Mouse (Mus musculus) ES-E14 (cell line): ENCODE measurements around the gene Sncb. TPM values are rescaled to one million over a fixed set of nuclear protein-coding genes. Genes with fewer than 3 reads are reported as not detected.

Experiments used
- DNase-seq: peaks from one replicate; pipeline ENCODE4 v3.0.0-alpha.2; 2013; ENCODE audit warnings: low read depth, low spot score
- H3K27ac ChIP-seq: 2 replicates; pipeline ENCODE4 v1.5.1; 2012; ENCODE audit warnings: low read depth, mild to moderate bottlenecking, low read length, moderate library complexity, mixed read lengths; ENCODE audit not compliant: poor library complexity, insufficient read depth, severe bottlenecking
- H3K36me3 ChIP-seq: 2 replicates; pipeline ENCODE4 v1.6.1; 2012; ENCODE audit warnings: mild to moderate bottlenecking, low read length, moderate library complexity, mixed read lengths; ENCODE audit not compliant: control insufficient read depth, poor library complexity, insufficient read depth, severe bottlenecking
- H3K4me1 ChIP-seq, 2 experiments: fragments of 150-350 bp in 1 of 2; sonication (generic) in 1 of 2; 2 replicates each; pipeline ENCODE4 v1.6.1; 2012; ENCODE audit warnings: low read length in 2 of 2, mild to moderate bottlenecking in 1 of 2, mixed read lengths in 1 of 2; ENCODE audit not compliant: control insufficient read depth in 2 of 2, insufficient read depth in 2 of 2, poor library complexity in 1 of 2
- H3K4me3 ChIP-seq, 2 experiments: fragments of 150-350 bp in 1 of 2; sonication (generic) in 1 of 2; 2 replicates each; pipeline ENCODE4 v1.5.1; 2012; ENCODE audit warnings: low read length in 2 of 2, low read depth in 1 of 2, mild to moderate bottlenecking in 1 of 2, mixed read lengths in 1 of 2; ENCODE audit not compliant: insufficient read depth in 1 of 2, poor library complexity in 1 of 2, severe bottlenecking in 1 of 2
- H3K9ac ChIP-seq: 2 replicates; pipeline ENCODE4 v1.6.1; 2012; ENCODE audit warnings: low read depth, mild to moderate bottlenecking, low read length, mixed read lengths; ENCODE audit not compliant: poor library complexity, insufficient read depth, severe bottlenecking
- H3K9me3 ChIP-seq: fragments of 150-350 bp; sonication (generic); 2 replicates; pipeline ENCODE4 v1.6.1; 2012; ENCODE audit warnings: low read depth, mild to moderate bottlenecking, low read length; ENCODE audit not compliant: control insufficient read depth, insufficient read depth
- CHD2 ChIP-seq: IDR thresholded peaks from 2 replicates; pipeline ENCODE4 v1.6.1; 2014; ENCODE audit warnings: mild to moderate bottlenecking, low read depth, low read length, inconsistent platforms
- HCFC1 ChIP-seq: IDR thresholded peaks from 2 replicates; pipeline ENCODE4 v1.6.1; 2012; ENCODE audit warnings: low read length, inconsistent platforms, borderline replicate concordance; ENCODE audit not compliant: insufficient read depth
- MAFK ChIP-seq: IDR thresholded peaks from 2 replicates; pipeline ENCODE4 v1.6.1; 2014; ENCODE audit warnings: mild to moderate bottlenecking, low read depth, low read length, inconsistent platforms; ENCODE audit not compliant: insufficient read depth
- ZC3H11A ChIP-seq: IDR thresholded peaks from 2 replicates; pipeline ENCODE4 v1.6.1; 2012; ENCODE audit warnings: low read depth, mild to moderate bottlenecking, inconsistent platforms, low read length, borderline replicate concordance
- ZNF384 ChIP-seq: IDR thresholded peaks from 2 replicates; pipeline ENCODE4 v1.6.1; 2012; ENCODE audit warnings: low read depth, low read length, inconsistent platforms
- in situ Hi-C, 2 experiments: fragments of 600-800 bp; cut with MboI; formaldehyde crosslinking; loops; one replicate each; pipeline ENCODE4 v1.15.1; 2025; ENCODE audit warnings: low sequenced_read_pairs in 2 of 2, inconsistent platforms in 1 of 2; ENCODE audit not compliant: unreplicated experiment in 2 of 2
- total RNA-seq: library from RNA; depleted of rRNA; stranded (reverse); fragments of 300-350 nt; gene quantifications from 2 replicates; pipeline ENCODE4 v1.2.3, GENCODE M21; 2012

The Sncb gene
- total RNA-seq, 1 experiment: not detected

GRCm38 (mm10) chr13:54806434-54806976 lies 40.1 kb upstream of the Sncb start:
- DNase-seq: no peak
- no peak overlapping the region for H3K27ac ChIP-seq
- in situ Hi-C loops: loop anchor here (5.0 to 10.0 kb wide), 3 partner anchors 78 to 238 kb away; no protein-coding TSS in a partner anchor
- no peaks in the 10 kb centered on the region for H3K36me3 ChIP-seq
- peaks cover 0 to 3% of the 10 kb centered on the region in 2 experiments; a peak in 1 of 4 replicates for H3K4me1 ChIP-seq
- no peaks in the 10 kb centered on the region for H3K9me3 ChIP-seq
- no peak for TF ChIP-seq ZNF384
- TF ChIP-seq CHD2: no peak
- no peak for TF ChIP-seq ZC3H11A
- TF ChIP-seq MAFK: no peak
- TF ChIP-seq HCFC1: no peak
- H3K9ac ChIP-seq: no peak overlapping the region
- no peak overlapping the region for H3K4me3 ChIP-seq

GRCm38 (mm10) chr13:54805134-54805838 lies 38.9 kb upstream of the Sncb start:
- peak; percentile 81 for TF ChIP-seq ZC3H11A
- TF ChIP-seq MAFK: no peak
- in situ Hi-C loops: loop anchor here (5.0 to 10.0 kb wide), 3 partner anchors 80 to 240 kb away; no protein-coding TSS in a partner anchor
- no peak for DNase-seq
- H3K4me1 ChIP-seq: peaks cover 0 to 3% of the 10 kb centered on the region in 2 experiments; a peak in 1 of 4 replicates
- no peak overlapping the region for H3K4me3 ChIP-seq
- H3K9me3 ChIP-seq: no peaks in the 10 kb centered on the region
- H3K36me3 ChIP-seq: no peaks in the 10 kb centered on the region
- no peak overlapping the region for H3K9ac ChIP-seq
- no peak overlapping the region for H3K27ac ChIP-seq

- TF ChIP-seq ZNF384 (no peak), HCFC1 (no peak), ZC3H11A (peak; percentile 30; the same call in 1 of the 2 replicates)
- in situ Hi-C loops: loop anchor here (10.0 kb wide), 2 partner anchors 82 to 242 kb away; no protein-coding TSS in a partner anchor
- H3K36me3 ChIP-seq: no peaks in the 10 kb centered on the region
Observed at GRCm38 (mm10) chr13:54803010-54803409, 36.6 kb upstream of the Sncb start.

GRCm38 (mm10) chr13:54800206-54800605 lies 33.8 kb upstream of the Sncb start:
- no peak for DNase-seq
- Histone ChIP-seq H3K36me3 (no peaks in the 10 kb centered on the region; the same call in 1 of the 2 replicates), H3K27ac (no peak overlapping the region), H3K4me3 (no peak overlapping the region), H3K9me3 (no peaks in the 10 kb centered on the region), H3K9ac (no peak overlapping the region), H3K4me1 (peaks cover 0 to 2% of the 10 kb centered on the region in 2 experiments; a peak in 1 of 4 replicates)
- no peak for TF ChIP-seq ZNF384
- no peak for TF ChIP-seq ZC3H11A
- TF ChIP-seq HCFC1: no peak
- TF ChIP-seq CHD2: no peak
- TF ChIP-seq MAFK: no peak
- in situ Hi-C loops: loop anchor here (10.0 kb wide), 2 partner anchors 85 to 245 kb away; no protein-coding TSS in a partner anchor

More at GRCm38 (mm10) chr13:54803010-54803409, 36.6 kb upstream of the Sncb start:
- Histone ChIP-seq H3K27ac (no peak overlapping the region), H3K4me3 (no peak overlapping the region), H3K9ac (no peak overlapping the region), H3K4me1 (peaks cover 0 to 3% of the 10 kb centered on the region in 2 experiments; a peak in 1 of 4 replicates), H3K9me3 (no peaks in the 10 kb centered on the region)
- no peak for DNase-seq
